Mouse (Mus musculus) cortical plate, adult 2 months (tissue): ENCODE measurements at regions not wholly inside any gene's neighbourhood (a gene's known extent, or its start where the extent isn't known, plus 50 kb on each side); places are given as distances from the start of the nearest gene placed in this dataset.

Experiments used
- CTCF ChIP-seq: fragments of 200-500 bp; IDR thresholded peaks from 2 replicates; pipeline ENCODE4 v1.5.1; 2011; ENCODE audit warnings: mild to moderate bottlenecking, control low read depth, low read length; ENCODE audit not compliant: insufficient read depth; ENCODE audit errors: extremely low read depth
- POLR2A ChIP-seq: fragments of 200-500 bp; IDR thresholded peaks from 2 replicates; pipeline ENCODE4 v1.6.1; 2011; ENCODE audit warnings: mild to moderate bottlenecking, low read length, control low read depth; ENCODE audit not compliant: insufficient read depth; ENCODE audit errors: extremely low read depth

GRCm38 (mm10) chr3:14979116-14979613 lies 93.1 kb downstream of the Car2 start:
- no peak for TF ChIP-seq POLR2A
- TF ChIP-seq CTCF = no peak
